Mouse (Mus musculus) thymus, postnatal 4 days (tissue): ENCODE results near the gene Nfe2l2.

Source experiments
- DNase-seq: peaks from one replicate; pipeline ENCODE4 v3.0.0; 2021

The Nfe2l2 gene

DNA sequence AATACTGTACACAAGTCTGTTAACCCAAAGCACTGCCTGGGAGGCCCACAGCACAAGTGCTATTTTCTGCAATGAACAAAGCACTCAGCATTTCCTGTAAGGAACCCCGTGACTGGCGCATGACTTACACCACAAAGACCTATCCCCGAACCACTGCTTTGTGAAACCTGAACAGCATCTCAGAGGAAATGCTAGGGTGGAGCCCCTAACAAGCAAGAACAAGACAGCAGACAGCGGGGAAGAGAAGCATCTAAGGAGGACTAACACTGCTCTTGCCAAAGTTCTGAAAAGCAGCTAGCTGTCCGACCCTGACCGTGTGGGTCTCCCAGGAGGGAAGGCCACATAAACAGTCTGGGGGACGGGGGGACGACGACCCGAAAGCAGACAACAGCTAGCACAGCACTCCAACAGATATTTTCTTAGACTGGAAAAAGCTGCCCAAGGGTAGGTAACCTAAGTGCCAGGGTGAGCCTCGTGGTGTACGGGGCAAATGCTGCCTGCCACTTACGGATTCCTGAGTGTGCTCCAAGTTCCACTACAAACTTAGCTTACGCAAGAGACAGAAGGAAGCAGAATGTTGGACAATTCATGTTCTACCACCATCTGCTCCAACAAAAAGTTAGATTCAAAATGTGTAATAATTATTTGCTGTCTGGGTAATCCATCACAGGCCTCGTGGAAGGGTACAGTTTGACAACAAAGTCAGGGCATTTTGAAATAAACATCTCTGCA lies 21.3 kb downstream of the Nfe2l2 start:
- peak; percentile 73 for DNase-seq

DNA sequence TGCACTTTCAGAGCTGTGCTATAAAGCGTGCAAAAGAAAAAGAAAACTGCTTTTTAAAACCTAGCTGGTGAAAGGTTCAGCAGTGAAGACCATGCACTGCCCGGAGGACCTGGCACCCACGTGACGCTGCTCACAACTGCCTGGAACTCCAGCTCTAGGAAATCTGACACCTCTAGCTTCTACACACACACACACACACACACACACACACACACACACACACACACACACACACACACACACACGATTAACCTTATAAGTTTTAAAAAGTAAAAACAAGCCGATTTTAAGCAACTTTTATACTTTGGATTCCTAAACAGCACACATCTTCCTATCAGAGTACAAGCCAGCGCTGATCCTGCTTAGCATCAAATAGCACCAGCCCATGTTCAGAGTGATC lies 23.0 kb downstream of the Nfe2l2 start:
- DNase-seq, result no peak

- DNase-seq, result no peak
Measured at GRCm38 (mm10) chr2:75679947-75680346, 24.5 kb downstream of the Nfe2l2 start.

DNA sequence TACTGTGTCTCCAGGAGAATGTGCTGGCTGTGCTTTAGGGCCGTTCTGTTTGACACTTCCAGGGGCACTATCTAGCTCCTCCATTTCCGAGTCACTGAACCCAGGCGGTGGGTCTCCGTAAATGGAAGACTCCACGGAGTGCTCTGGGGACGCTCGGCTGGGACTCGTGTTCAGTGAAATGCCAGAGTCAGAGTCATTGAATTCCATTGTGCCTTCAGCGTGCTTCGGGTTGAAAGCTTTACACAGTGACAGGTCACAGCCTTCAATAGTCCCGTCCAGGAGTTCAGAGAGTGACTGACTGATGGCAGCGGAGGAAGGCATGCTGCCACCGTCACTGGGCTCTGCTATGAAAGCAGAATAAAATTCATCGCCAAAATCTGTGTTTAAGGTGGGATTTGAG lies 27.9 kb downstream of the Nfe2l2 start:
- DNase-seq, result no peak

DNA sequence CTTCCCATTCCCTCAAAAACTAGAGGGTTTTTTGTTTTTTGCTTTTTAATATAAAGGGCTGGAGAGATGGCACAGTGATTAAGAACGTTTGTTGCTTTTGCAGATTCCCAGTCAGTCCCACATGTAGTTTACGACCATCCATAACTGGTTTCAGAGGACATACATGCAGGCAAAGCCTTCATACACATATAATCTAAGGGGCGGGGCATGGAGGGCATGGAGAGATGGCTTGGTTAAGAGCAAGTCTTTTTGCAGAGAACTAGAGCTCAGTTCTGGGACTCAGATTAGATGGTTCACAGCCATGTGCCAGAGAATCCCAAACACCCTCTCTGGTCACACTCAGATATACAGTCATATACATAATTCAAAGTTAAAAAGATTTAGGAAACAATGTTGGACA lies 31.9 kb downstream of the Nfe2l2 start:
- no peak for DNase-seq

GRCm38 (mm10) chr2:75671337-75671660 lies 33.1 kb downstream of the Nfe2l2 start:
- no peak for DNase-seq

DNA sequence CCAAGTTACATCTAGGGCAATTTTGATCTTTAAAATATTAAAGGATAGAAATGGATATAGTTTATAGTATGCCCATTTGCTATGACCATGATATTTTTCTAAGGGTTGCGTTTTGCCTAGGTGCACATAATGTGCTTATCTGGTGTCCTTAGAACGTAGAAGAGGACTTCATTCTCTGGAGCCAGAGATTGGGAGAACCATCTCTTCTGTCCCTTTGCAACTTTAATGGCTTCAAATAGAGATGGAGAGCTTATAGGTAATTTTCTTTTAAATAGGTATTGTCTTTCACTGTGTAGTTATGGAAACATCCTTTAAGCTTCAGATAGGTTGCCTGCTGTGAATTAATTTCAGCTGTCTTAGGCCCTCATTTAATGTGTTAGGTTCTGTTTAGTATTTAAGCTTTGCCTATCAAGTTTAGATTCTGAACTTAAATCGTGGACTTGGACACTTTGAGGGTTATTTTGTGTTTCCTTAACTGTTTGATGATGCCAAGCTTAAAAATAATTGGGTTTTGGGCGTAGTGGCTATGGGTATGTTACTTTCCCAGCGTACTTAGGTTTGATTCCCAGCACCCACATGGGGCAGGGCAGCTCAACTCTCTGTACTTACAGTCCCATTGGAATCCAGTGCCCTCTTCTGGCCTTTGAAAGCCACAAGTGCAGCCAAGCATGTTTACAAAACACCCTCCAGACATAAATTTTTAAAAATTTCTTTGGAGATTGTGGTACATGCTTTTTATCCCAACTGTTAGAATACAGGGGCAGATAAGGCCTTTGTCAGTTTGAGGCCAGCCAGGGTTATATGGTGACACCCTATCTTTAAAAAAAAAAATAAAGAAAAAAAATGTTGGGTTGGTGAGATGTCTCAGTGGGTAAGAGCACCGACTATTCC lies 33.8 kb downstream of the Nfe2l2 start:
- no peak for DNase-seq

GRCm38 (mm10) chr2:75669491-75670445 lies 34.7 kb downstream of the Nfe2l2 start:
- DNase-seq, result peak; percentile 54

GRCm38 (mm10) chr2:75661106-75661505 lies 43.3 kb downstream of the Nfe2l2 start:
- no peak for DNase-seq

DNA sequence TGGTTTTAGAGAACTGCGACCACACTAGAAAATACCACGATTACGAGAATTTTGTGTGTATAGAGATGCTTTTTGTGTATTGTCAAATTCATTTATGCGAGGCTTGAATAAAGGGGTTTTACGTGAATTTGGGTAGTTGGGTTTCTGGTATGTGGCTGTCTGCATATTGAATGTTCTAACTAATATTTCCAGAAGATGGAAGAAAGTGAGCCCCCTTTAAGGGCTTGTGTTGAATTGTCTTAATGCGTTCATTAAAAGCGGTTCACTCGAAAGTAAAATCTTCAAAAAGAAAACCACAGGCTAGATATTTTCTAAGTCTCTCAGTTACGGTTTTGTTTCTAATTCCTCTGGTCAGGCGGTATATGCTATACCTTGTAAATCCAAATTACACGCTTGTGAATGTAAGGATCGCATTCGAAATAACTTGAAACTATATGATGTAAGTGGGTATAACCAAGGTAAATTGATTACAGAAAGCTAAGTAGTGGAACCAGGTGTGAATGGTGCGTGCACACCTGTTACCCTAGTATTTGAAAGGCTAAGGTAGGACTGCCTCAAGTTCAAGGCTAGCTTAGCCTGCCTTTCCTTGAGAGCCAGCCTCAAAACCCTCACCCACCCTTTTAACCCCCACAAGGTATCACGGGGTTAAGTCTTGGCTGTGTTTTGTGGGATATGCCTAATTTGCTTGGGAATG lies 44.0 kb downstream of the Nfe2l2 start:
- DNase-seq, result no peak

GRCm38 (mm10) chr2:75659629-75659960 lies 44.8 kb downstream of the Nfe2l2 start:
- DNase-seq, result peak; percentile 98

- DNase-seq, result peak; percentile 99
Measured at GRCm38 (mm10) chr2:75658727-75659628, 45.5 kb downstream of the Nfe2l2 start, which contains the start of gene Hnrnpa3. Hnrnpa3 (plus strand) TSS chr2:75659261.

- peak; percentile 46 for DNase-seq
Measured at GRCm38 (mm10) chr2:75657907-75658691, 46.3 kb downstream of the Nfe2l2 start.

DNA sequence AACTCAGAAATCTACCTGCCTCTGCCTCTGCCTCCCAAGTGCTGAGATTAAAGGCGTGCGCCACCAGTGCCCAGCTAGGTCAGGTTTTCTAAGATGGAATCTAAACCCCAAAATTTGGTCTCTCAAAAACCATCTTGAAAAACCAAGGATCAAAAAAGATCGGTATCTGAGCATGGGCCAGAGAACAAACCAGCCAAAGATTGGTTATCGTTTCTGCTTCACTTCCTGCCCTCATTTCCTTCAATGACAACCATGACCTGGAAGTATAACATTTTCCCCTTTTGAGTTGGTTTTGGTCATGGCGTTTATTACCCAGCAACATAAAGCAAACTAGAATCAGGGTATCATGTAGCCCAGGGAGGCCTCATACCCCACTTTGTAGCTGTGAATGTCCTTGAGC lies 47.5 kb downstream of the Nfe2l2 start:
- DNase-seq, result no peak

- DNase-seq, result no peak
Measured at GRCm38 (mm10) chr2:75654679-75655078, 49.8 kb downstream of the Nfe2l2 start.

DNA sequence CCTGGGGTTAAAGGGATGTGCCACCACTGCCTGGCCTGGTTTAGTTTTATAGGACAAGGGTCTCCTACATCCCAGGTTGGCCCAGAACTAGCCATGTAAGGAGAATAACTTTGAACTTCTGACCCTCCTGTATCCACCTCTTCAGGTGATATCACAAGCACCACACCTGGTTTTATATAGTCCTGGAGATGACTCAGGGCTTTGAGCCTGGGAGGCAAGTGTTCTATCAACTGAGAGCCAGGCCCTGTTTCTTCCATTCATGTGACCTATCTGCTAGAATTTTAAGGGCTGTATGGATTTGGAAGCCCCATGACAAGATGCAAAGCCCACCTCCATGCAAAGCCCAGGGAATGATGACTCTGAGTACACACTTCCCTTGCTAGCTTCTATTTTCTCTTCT lies 51.3 kb downstream of the Nfe2l2 start:
- no peak for DNase-seq

- no peak for DNase-seq
Measured at GRCm38 (mm10) chr2:75650437-75650836, 54.0 kb downstream of the Nfe2l2 start.

- DNase-seq, result no peak
Measured at GRCm38 (mm10) chr2:75645251-75645650, 59.2 kb downstream of the Nfe2l2 start.

DNA sequence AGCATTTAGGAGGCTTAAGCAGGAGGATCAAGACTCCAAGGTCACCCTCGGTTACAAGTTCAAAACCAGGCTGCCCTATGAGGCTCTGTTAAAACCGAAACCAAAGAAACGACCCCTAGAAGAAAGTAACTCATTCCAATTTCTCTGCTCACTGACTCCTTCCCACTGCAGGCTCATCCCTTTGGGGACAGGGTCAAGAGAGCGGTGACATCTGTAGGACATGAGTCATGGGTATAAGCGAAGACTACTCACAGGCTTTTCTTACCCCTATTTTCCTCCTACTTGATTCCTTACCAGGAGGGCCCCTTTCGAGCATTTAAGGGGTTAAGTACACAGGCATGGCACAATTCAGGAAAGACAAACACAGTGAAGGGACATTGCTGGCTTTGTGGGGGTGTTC lies 60.5 kb downstream of the Nfe2l2 start:
- no peak for DNase-seq

DNA sequence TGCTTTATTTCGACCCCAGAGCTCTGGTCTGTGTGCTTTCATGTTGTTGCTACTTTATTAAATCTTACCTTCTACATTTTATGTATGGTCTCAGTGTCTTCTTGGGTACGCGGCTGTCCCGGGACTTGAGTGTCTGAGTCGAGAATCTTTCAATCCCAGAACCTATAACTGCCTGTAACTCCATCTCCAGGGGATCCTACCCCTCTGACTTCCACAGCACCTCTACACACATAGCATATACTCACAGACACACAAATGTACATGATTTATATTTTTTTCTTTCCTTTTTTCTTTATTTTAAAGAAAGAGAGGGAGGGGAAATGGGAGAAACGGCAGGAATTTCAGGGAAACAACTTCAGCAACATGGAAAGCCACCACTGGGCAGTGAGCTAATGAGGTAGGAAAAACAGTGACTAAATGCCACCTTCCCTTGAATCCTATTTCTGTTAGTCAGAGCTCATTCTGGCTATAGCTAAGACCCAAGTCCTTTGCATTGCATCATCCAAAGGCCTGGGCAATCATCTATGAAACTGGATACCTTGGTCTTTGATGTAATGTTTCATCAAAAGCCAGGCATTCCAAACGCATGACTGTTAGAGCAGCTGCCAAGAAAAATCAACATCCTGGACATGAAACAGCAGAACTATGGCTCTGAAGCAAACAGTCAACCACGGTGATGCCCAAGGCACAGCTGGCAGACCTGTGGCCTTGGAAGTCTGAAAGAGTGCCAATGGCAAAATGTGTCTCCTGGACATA lies 61.5 kb downstream of the Nfe2l2 start:
- DNase-seq, result no peak
